Mouse (Mus musculus): ENCODE data around the gene Ccr1. TPM values are rescaled to one million over a fixed set of nuclear protein-coding genes. Genes with fewer than 3 reads are reported as not detected.

Ccr1 gene
- total and polyA plus RNA-seq, 3 experiments, result 0.07 TPM; not detected in 2

DNA sequence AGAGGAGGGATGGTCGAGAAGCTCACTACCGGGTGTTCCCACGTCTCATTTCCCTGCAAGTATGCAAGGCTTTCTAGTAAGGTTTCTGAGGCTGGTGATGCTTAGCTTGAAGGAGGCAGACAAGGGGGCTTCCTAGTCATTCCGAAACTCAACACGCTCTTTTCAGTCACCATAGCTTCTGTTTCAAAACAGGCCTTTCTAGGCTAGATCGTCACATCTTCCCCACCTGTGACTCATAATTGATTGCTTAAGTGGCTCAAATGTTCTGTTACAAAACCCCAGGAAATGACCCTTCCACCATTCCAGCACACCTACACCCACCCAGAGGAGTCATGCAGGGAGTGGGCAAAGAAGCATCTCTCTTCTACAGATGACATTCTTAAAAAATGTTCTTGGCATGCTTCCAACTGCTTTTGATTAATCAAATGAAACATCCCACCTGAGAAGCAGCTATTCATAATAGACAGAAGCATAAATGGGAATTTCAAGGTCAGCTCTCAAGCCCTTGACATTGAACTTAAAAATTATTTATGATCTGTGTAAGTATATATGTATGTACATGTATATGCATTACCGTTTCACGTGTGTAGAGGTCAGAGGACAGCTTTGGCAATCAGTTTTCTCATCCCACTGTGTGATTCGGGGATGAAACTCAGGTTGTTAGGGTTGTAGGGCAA is 31.8 kb downstream of the Ccr1 start:
- Histone ChIP-seq H3K27ac (ENCODE audit: control insufficient read depth, low read depth, low read length) (no peak overlapping the region), H3K4me1 (ENCODE audit: control insufficient read depth in 1 of 2, insufficient read depth in 2 of 2, low read length in 2 of 2) (peaks cover 10 to 29% of the 10 kb centered on the region in 2 experiments), H3K27me3 (ENCODE audit: control insufficient read depth in 1 of 2, insufficient read depth in 2 of 2, low read length in 2 of 2) (no peaks in the 10 kb centered on the region), H3K9ac (ENCODE audit: control insufficient read depth, low read depth, low read length, poor library complexity, severe bottlenecking) (no peak overlapping the region), H3K4me3 (ENCODE audit: control insufficient read depth in 1 of 2, insufficient read depth in 1 of 2, low read depth in 2 of 2, low read length in 2 of 2) (no peak overlapping the region), H3K36me3 (ENCODE audit: control insufficient read depth in 1 of 2, insufficient read depth in 2 of 2, low read length in 2 of 2) (peaks cover 0 to 13% of the 10 kb centered on the region in 2 experiments; a peak in 2 of 4 replicates), H3K79me2 (ENCODE audit: control insufficient read depth, insufficient read depth, low read length, poor library complexity) (no peaks in the 10 kb centered on the region), H3K9me3 (replicated peaks; ENCODE audit: insufficient read depth, low read length) (no peaks in the 10 kb centered on the region)
- peak; percentile 73 for DNase-seq (ENCODE audit: low read depth, low spot score)
- TF ChIP-seq CTCF (IDR thresholded peaks at IDR 0.05 in 2 of 3, conservative IDR thresholded peaks at IDR 0.05 in 1 of 3; ENCODE audit: control insufficient read depth in 1 of 3, insufficient read depth in 1 of 3, low read depth in 2 of 3, low read length in 3 of 3, poor library complexity in 1 of 3, severe bottlenecking in 1 of 3) (no peak), POLR2A (IDR thresholded peaks at IDR 0.05; ENCODE audit: control insufficient read depth in 1 of 2, insufficient read depth in 1 of 2, low read depth in 1 of 2, low read length in 2 of 2, poor library complexity in 1 of 2) (no peak), MEF2A (IDR thresholded peaks at IDR 0.05; ENCODE audit: extremely low read depth, insufficient replicate concordance, low read depth, low read length, poor library complexity, severe bottlenecking) (no peak), TAL1 (IDR thresholded peaks at IDR 0.05; ENCODE audit: low read length) (no peak), SMC3 (IDR thresholded peaks at IDR 0.05; ENCODE audit: low read depth, low read length) (no peak)

DNA sequence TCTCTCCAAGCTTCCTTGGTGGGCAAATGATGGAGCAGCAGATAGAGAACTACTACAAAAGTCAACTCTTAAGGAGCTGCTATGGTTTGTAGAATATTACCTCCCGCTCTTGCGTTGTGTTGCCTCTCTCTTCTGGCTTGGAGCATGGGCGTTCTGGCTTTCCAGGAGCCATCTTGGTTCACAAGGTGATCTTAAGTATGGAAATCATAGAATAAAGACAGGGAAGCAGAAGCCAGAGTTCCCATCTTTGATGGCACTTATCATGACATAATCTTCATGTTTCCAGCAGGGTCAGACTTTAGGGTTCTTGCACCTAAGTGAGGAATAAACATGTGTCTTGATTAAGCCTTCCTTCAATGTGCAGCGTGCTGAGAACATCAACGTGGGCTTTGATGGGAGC is 32.7 kb downstream of the Ccr1 start:
- Histone ChIP-seq H3K27ac (ENCODE audit: control insufficient read depth, low read depth, low read length) (no peak overlapping the region), H3K9me3 (replicated peaks; ENCODE audit: insufficient read depth, low read length) (no peaks in the 10 kb centered on the region), H3K27me3 (ENCODE audit: control insufficient read depth in 1 of 2, insufficient read depth in 2 of 2, low read length in 2 of 2) (no peaks in the 10 kb centered on the region), H3K4me1 (ENCODE audit: control insufficient read depth in 1 of 2, insufficient read depth in 2 of 2, low read length in 2 of 2) (peaks cover 14 to 27% of the 10 kb centered on the region in 2 experiments), H3K9ac (ENCODE audit: control insufficient read depth, low read depth, low read length, poor library complexity, severe bottlenecking) (no peak overlapping the region), H3K36me3 (ENCODE audit: control insufficient read depth in 1 of 2, insufficient read depth in 2 of 2, low read length in 2 of 2) (peaks cover 0 to 20% of the 10 kb centered on the region in 2 experiments; a peak in 2 of 4 replicates), H3K79me2 (ENCODE audit: control insufficient read depth, insufficient read depth, low read length, poor library complexity) (no peaks in the 10 kb centered on the region), H3K4me3 (ENCODE audit: control insufficient read depth in 1 of 2, insufficient read depth in 1 of 2, low read depth in 2 of 2, low read length in 2 of 2) (no peak overlapping the region)
- TF ChIP-seq POLR2A (IDR thresholded peaks at IDR 0.05; ENCODE audit: control insufficient read depth in 1 of 2, insufficient read depth in 1 of 2, low read depth in 1 of 2, low read length in 2 of 2, poor library complexity in 1 of 2), result no peak
- DNase-seq (ENCODE audit: low read depth, low spot score), result peak; percentile 54

DNA sequence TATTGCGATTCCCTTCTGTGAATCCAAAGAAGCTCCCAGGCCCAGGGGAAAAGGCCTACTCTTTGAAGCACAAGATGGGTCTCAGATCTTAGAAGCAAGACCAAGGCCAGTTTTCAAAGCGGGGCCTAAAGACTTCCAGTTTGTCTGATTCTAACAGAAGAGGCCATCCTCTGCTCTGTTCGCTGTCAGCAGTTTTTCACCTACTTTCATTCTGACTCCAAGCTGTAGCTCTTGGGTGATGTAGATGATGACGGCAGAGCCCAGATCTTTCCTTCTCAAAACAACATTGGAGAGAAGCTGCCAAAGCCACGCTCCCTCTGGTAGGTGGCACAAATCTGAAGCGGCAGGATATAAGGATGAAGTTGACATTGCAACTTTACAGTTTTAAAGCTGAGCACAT is 33.1 kb downstream of the Ccr1 start:
- TF ChIP-seq JUND (IDR thresholded peaks at IDR 0.05; ENCODE audit: low read depth, low read length) (no peak), MAZ (IDR thresholded peaks at IDR 0.05; ENCODE audit: low read depth, low read length) (no peak)

More for the DNA sequence above, 33.1 kb downstream of the Ccr1 start:
- Histone ChIP-seq H3K4me1 (ENCODE audit: control insufficient read depth in 1 of 2, insufficient read depth in 2 of 2, low read length in 2 of 2) (peaks cover 18 to 27% of the 10 kb centered on the region in 2 experiments), H3K9me3 (replicated peaks; ENCODE audit: insufficient read depth, low read length) (no peaks in the 10 kb centered on the region), H3K79me2 (ENCODE audit: control insufficient read depth, insufficient read depth, low read length, poor library complexity) (no peaks in the 10 kb centered on the region), H3K27me3 (ENCODE audit: control insufficient read depth in 1 of 2, insufficient read depth in 2 of 2, low read length in 2 of 2) (no peaks in the 10 kb centered on the region), H3K9ac (ENCODE audit: control insufficient read depth, low read depth, low read length, poor library complexity, severe bottlenecking) (no peak overlapping the region), H3K36me3 (ENCODE audit: control insufficient read depth in 1 of 2, insufficient read depth in 2 of 2, low read length in 2 of 2) (peaks cover 0 to 25% of the 10 kb centered on the region in 2 experiments; a peak in 2 of 4 replicates), H3K27ac (ENCODE audit: control insufficient read depth, low read depth, low read length) (no peak overlapping the region), H3K4me3 (ENCODE audit: control insufficient read depth in 1 of 2, insufficient read depth in 1 of 2, low read depth in 2 of 2, low read length in 2 of 2) (no peak overlapping the region)
- DNase-seq (ENCODE audit: low read depth, low spot score), result peak; percentile 43

Data from MEL (cell line).